Mouse (Mus musculus): ENCODE data around the gene Fam57a. TPM values are rescaled to one million over a fixed set of nuclear protein-coding genes. Genes with fewer than 3 reads are reported as not detected.

The Fam57a gene
- polyA plus RNA-seq, 1 experiment from 2014 or later = 100 TPM

DNA sequence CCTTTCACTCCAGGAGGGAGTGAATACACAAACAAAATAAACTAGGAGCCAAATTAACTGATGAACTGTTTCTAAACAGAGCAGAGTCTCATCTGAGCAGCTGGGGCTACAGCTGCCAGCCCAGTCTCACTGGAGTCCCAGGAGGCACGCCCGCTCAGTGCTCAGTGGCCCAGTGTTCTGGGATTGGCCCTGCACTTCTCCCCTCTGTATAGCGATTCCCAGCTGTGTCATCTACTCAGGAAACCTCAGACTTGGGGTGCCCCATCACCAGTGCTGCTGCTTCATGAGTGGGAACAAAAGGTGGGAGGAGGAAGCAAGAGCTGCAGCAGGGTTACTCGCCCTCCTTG, 74.4 kb downstream of the Fam57a start:
- 67% methylated on average over 4 of the region's 4 CpGs for WGBS
- H3K27me3 ChIP-seq (replicated peaks) = no peaks in the 10 kb centered on the region
- H3K36me3 ChIP-seq = peaks cover 17% of the 10 kb centered on the region
- no peak overlapping the region for H3K4me2 ChIP-seq
- ATAC-seq (ENCODE audit: insufficient read depth, low FRiP score, low read depth) = no peak
- no peaks in the 10 kb centered on the region for H3K9me3 ChIP-seq
- peak overlapping the region; percentile 44; the same call in 1 of the 2 replicates for H3K27ac ChIP-seq
- H3K4me1 ChIP-seq = 0 out of 2 replicates have a peak, but pooled peaks cover 5% of the 10 kb centered on the region
- H3K4me3 ChIP-seq (replicated peaks) = no peak overlapping the region
- H3K9ac ChIP-seq = no peak overlapping the region

DNA sequence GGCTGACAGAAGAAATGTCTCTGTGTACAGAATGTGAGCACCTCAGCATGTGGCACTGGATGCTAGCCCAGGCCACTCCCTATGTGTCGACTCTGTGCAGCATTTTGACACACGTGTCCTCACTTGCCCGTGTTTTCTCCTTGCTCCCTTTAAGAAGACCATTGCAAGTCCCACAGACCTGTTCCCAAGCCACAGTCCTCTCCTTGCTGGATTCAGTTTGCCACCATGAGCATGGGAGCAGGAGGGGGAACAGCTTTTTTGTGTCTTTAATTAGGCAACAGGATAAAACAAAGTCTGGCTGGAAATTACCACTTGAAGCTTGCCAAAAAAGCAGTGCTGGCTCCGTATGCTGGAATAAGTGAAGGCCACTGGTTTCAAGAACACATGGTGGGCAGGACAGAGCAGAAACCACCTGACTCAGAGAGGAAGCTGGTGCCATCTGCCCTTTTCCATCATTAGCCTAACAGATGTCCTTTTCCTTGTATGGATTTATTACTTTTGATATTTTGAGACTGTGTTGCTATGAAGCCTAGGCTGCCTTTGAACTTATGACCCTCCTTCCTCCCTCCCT, 76.0 kb downstream of the Fam57a start:
- no peak for ATAC-seq (ENCODE audit: insufficient read depth, low FRiP score, low read depth)
- Histone ChIP-seq H3K4me2 (no peak overlapping the region), H3K36me3 (peaks cover 8% of the 10 kb centered on the region), H3K9ac (no peak overlapping the region), H3K9me3 (no peaks in the 10 kb centered on the region), H3K27me3 (replicated peaks) (no peaks in the 10 kb centered on the region), H3K4me1 (0 out of 2 replicates have a peak, but pooled peaks cover 5% of the 10 kb centered on the region), H3K4me3 (replicated peaks) (no peak overlapping the region), H3K27ac (no peak overlapping the region)
- 64% methylated on average over 4 of the region's 4 CpGs for WGBS

DNA sequence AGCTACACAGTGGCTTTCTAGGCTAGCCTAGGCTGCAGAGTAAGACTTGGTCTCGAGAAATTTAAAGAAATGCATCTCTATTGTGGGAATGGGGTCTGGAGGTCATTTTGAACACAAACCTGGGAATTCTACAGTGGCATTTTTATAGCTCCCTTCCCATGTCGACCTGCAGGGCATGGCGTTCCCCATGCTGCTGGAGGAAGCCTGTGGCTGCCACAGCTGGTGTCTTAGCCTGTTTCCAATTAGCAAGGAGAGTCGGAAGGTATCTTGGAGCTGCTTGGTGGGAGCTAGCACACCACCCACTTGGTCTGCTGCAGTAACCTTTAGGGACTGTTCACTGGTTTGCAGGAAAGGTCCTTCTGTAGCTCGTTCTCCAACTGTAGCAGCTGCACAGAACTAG, 76.7 kb downstream of the Fam57a start:
- Histone ChIP-seq H3K4me2 (no peak overlapping the region), H3K27ac (no peak overlapping the region), H3K9me3 (no peaks in the 10 kb centered on the region), H3K27me3 (replicated peaks) (no peaks in the 10 kb centered on the region), H3K4me1 (0 out of 2 replicates have a peak, but pooled peaks cover 5% of the 10 kb centered on the region), H3K9ac (no peak overlapping the region), H3K4me3 (replicated peaks) (no peak overlapping the region), H3K36me3 (peaks cover 3% of the 10 kb centered on the region; the same call in 1 of the 2 replicates)
- WGBS = 42% methylated on average over 5 of the region's 5 CpGs
- no peak for ATAC-seq (ENCODE audit: insufficient read depth, low FRiP score, low read depth)

DNA sequence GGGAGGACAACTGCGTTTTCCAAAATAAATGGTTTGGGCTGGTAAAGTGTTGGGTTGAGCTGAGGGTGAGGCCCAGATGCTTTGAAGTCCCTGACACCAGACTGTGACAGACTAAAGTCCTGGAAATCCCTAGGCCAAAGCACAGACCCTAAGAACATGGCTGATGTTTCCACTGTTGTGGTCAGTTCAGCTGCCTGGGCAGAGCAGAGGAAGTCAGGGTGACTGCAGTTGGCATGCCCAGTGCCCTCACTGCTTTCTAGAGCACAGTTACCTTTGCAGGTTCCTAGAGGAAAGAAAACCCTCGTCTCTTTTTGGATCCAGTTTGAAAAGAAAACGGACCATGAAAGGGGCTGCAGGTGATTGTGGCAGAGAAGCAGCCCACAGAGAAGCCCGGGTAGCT, 77.9 kb downstream of the Fam57a start:
- Histone ChIP-seq H3K36me3 (peaks cover 3% of the 10 kb centered on the region; the same call in 1 of the 2 replicates), H3K4me1 (0 out of 2 replicates have a peak, but pooled peaks cover 5% of the 10 kb centered on the region), H3K4me3 (replicated peaks) (no peak overlapping the region), H3K9me3 (no peaks in the 10 kb centered on the region), H3K4me2 (no peak overlapping the region), H3K27ac (no peak overlapping the region), H3K9ac (no peak overlapping the region), H3K27me3 (replicated peaks) (no peaks in the 10 kb centered on the region)
- no peak for ATAC-seq (ENCODE audit: insufficient read depth, low FRiP score, low read depth)
- WGBS = 73% methylated on average over 4 of the region's 4 CpGs

DNA sequence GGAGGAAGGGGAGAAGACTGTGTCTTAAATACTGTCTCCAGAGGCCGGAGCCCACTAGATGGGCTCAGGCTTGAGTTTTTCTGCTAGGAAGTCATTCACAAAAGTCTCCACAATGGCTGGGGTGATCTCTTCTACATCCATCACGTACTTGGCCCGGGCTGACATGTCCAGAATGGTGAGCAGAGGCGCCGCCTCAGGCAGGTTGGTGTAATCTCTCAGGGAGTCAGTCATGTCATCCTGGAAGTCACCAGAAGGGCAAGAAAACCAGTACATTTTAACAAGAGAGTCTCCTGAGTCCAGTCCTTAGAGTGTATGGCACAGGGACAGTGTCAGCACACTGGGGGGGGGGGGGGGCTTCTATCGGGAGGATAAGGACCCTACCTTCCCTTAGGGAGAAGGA, 79.0 kb downstream of the Fam57a start:
- no peak for ATAC-seq (ENCODE audit: insufficient read depth, low FRiP score, low read depth)
- H3K36me3 ChIP-seq = peaks cover 3% of the 10 kb centered on the region; the same call in 1 of the 2 replicates
- 72% methylated on average over 6 of the region's 6 CpGs for WGBS

DNA sequence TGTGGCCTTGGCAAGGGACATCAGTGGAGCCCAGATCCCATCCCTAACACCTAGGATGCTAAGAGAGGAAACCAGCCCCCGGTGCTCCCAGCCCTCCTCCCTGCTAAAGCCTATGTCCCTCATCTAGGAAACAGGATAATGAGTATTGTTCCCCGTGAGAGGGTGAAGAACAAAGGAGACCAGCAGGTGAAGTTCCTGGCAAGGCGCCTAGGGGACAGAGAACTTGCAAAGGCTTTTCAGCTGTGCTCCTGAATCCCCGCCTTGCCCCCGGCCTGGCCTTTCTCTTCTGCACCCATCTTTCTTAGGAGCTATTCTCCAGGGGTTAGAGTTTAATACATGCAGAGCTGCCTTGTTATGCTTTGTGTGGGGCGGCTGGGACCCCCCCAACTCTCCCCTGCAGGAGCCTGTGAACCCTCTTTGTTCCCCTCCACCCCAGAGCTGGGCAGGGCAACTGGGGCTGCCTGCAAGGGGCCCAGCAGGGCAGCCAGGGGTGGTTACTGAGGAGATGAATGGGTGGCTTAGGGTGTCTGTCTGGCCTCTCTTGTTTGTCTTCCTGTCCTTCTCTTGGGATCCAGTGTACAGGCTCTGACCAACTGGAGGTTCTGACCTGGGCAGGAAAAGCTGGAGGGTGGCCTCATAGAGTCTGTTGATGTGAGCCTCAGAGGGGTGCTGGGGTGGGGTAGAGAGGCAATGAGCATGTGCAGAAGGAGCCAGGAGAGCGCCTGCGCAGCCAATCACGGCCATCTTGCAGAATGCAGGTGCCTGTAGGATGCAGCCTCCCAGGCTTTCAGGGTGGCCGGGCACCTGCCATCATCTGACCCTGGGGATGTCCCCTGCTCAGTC, 81.0 kb downstream of the Fam57a start:
- Histone ChIP-seq H3K4me1 (0 out of 2 replicates have a peak, but pooled peaks cover 4% of the 10 kb centered on the region), H3K27ac (no peak overlapping the region), H3K9me3 (no peaks in the 10 kb centered on the region), H3K4me2 (no peak overlapping the region), H3K36me3 (peaks cover under 1% of the 10 kb centered on the region; the same call in 1 of the 2 replicates), H3K9ac (no peak overlapping the region), H3K4me3 (replicated peaks) (no peak overlapping the region), H3K27me3 (replicated peaks) (no peaks in the 10 kb centered on the region)
- 65% methylated on average over 10 of the region's 10 CpGs for WGBS
- no peak for ATAC-seq (ENCODE audit: insufficient read depth, low FRiP score, low read depth)

More for the DNA sequence above, 79.0 kb downstream of the Fam57a start:
- no peak overlapping the region for H3K4me2 ChIP-seq
- 0 out of 2 replicates have a peak, but pooled peaks cover 9% of the 10 kb centered on the region for H3K4me1 ChIP-seq
- no peak overlapping the region for H3K4me3 ChIP-seq (replicated peaks)
- H3K27me3 ChIP-seq (replicated peaks) = no peaks in the 10 kb centered on the region
- no peak overlapping the region for H3K9ac ChIP-seq
- no peaks in the 10 kb centered on the region for H3K9me3 ChIP-seq
- no peak overlapping the region for H3K27ac ChIP-seq

DNA sequence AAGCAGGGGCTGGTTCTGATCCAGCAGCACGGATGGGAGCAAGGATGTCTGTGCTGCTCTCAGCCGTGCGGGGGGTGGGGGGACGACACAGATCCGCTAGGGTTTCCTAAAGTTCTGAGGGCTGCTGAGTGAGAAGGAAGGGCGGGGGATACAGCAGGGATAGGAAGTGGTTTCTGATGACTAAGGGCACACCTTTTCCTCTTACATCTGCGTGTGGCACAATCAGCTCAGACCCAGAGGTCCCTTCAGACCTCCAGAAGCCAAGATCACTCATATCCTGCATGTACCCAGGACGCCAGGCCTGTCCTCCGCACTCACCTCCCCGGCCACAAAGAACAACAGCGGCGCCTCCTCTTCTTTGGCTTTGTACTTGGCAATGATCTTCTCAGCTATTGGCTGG, 81.8 kb downstream of the Fam57a start:
- no peaks in the 10 kb centered on the region; the same call in 1 of the 2 replicates for H3K36me3 ChIP-seq
- 0 out of 2 replicates have a peak, but pooled peaks cover 4% of the 10 kb centered on the region for H3K4me1 ChIP-seq
- H3K27me3 ChIP-seq (replicated peaks) = no peaks in the 10 kb centered on the region
- H3K4me3 ChIP-seq (replicated peaks) = no peak overlapping the region
- H3K9ac ChIP-seq = no peak overlapping the region
- no peak overlapping the region for H3K27ac ChIP-seq
- H3K4me2 ChIP-seq = no peak overlapping the region
- 64% methylated on average over 12 of the region's 12 CpGs for WGBS
- H3K9me3 ChIP-seq = no peaks in the 10 kb centered on the region
- ATAC-seq (ENCODE audit: insufficient read depth, low FRiP score, low read depth) = no peak

DNA sequence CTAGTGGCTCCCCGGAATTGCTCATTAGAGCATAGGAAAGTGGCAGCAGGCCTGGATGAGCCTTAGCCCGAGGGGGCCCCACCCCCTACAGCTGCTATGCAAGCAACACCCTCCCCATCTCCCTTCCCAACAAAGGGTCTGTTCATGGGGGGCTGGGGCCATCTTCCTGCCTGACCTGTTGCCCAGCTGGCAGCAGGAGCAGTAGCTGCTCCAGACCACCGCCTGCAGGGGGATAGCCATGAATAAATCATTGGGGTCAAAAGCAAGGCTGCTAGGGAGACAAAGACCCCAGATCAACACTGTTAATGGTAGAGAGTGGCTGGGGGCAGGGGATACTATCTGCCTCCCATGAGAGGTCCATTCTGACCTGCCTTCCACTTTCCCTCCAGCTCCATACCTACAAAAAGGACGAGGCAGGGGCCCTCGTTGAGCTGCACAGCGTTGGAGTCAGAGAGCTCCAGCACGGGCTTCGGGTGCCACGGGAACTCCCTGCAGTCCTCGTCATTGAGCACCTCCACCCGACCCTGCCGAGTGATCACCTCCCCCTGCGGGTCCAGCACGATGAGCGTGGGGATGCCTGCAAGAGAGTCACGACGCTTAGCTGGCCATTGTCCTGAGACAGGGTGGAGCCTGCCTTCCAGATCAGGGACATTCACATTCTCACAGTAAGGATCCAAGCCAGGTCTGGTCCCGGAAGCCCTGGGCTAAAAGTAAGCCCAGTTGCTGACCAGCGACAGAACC, 83.3 kb downstream of the Fam57a start:
- ATAC-seq (ENCODE audit: insufficient read depth, low FRiP score, low read depth) = no peak
- 38% methylated on average over 19 of the region's 19 CpGs for WGBS
- 0 out of 2 replicates have a peak, but pooled peaks cover 4% of the 10 kb centered on the region for H3K4me1 ChIP-seq
- H3K4me2 ChIP-seq = no peak overlapping the region
- H3K9ac ChIP-seq = no peak overlapping the region
- H3K4me3 ChIP-seq (replicated peaks) = no peak overlapping the region
- H3K27me3 ChIP-seq (replicated peaks) = no peaks in the 10 kb centered on the region
- no peak overlapping the region for H3K27ac ChIP-seq
- H3K9me3 ChIP-seq = no peaks in the 10 kb centered on the region
- H3K36me3 ChIP-seq = no peaks in the 10 kb centered on the region

Other genes starting within 250 kb of the Fam57a start
- 12.7 and 14.5 TPM in 2 replicates for gene Rph3al, start 241.2 kb upstream of the Fam57a start, polyA plus RNA-seq (2015; fragmentation: Nextera tagmentation; extraction: Ambion mirVana)
- gene 1700016K19Rik, start 179.8 kb upstream of the Fam57a start, polyA plus RNA-seq (2015; fragmentation: Nextera tagmentation; extraction: Ambion mirVana) = 3.0 and 3.7 TPM in 2 replicates
- gene Rflnb, start 151.9 kb upstream of the Fam57a start, polyA plus RNA-seq (2015; fragmentation: Nextera tagmentation; extraction: Ambion mirVana) = 53.8 and 54.0 TPM in 2 replicates
- 39.7 and 43.8 TPM in 2 replicates for gene Vps53, start within 50 bp of the Fam57a start, polyA plus RNA-seq (2015; fragmentation: Nextera tagmentation; extraction: Ambion mirVana)
- 0.90 and 1.5 TPM in 2 replicates for gene Dbil5, start 37.9 kb downstream of the Fam57a start, polyA plus RNA-seq (2015; fragmentation: Nextera tagmentation; extraction: Ambion mirVana)
- 27.9 and 29.8 TPM in 2 replicates for gene Gemin4, start 38.0 kb downstream of the Fam57a start, polyA plus RNA-seq (2015; fragmentation: Nextera tagmentation; extraction: Ambion mirVana)
- gene Mrm3, start 64.0 kb downstream of the Fam57a start, polyA plus RNA-seq (2015; fragmentation: Nextera tagmentation; extraction: Ambion mirVana) = 24.7 and 25.8 TPM in 2 replicates
- gene Glod4, start 64.1 kb downstream of the Fam57a start, polyA plus RNA-seq (2015; fragmentation: Nextera tagmentation; extraction: Ambion mirVana) = 119 and 123 TPM in 2 replicates
- 35.1 and 37.9 TPM in 2 replicates for gene Nxn, start 219.5 kb downstream of the Fam57a start, polyA plus RNA-seq (2015; fragmentation: Nextera tagmentation; extraction: Ambion mirVana)
- gene Timm22, start 227.3 kb downstream of the Fam57a start, polyA plus RNA-seq (2015; fragmentation: Nextera tagmentation; extraction: Ambion mirVana) = 92.5 and 96.5 TPM in 2 replicates